Mouse (Mus musculus): ENCODE results near the gene Khdc1a. TPM values are rescaled to one million over a fixed set of nuclear protein-coding genes. Genes with fewer than 3 reads are reported as not detected.
"Not testable (repeated sequence)": the region's sequence is repeated elsewhere in the genome, so short reads cannot be mapped to it uniquely, and the experiment has no call there.

The Khdc1a gene
- polyA plus RNA-seq, 1 experiment from 2014 or later, result not detected

DNA sequence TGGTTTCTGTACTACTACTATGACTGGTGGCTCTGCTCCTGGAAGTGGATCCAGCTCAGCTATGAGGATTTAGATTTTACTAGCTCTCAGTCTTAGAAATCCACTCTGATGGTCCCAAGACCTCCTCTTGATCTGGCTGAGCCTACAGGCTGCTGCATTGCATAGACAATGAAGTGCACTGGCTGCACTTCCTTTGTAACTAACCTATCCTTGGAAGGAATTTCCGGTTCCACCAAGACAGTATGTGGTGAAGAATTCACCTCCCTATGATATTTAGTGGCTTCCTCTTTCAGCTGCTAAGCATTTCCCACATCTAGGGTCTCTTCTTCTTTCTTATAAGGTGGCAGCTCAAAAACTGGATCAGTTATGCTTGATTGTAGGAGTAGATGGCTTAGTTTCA, 24.8 kb upstream of the Khdc1a start:
- no peaks in the 10 kb centered on the region for H3K27me3 ChIP-seq
- H3K4me2 ChIP-seq (replicated peaks), result no peak overlapping the region
- H3K27ac ChIP-seq, result no peak overlapping the region
- H3K9me3 ChIP-seq, result no peaks in the 10 kb centered on the region
- WGBS, result 88% methylated on average over 1 of the region's 1 CpGs
- no peak overlapping the region for H3K9ac ChIP-seq
- H3K36me3 ChIP-seq, result no peaks in the 10 kb centered on the region
- ATAC-seq (ENCODE audit: insufficient number of reproducible peaks, insufficient read depth, low FRiP score, low TSS enrichment), result no peak
- H3K4me3 ChIP-seq, result no peak overlapping the region
- H3K4me1 ChIP-seq, result no peaks in the 10 kb centered on the region

DNA sequence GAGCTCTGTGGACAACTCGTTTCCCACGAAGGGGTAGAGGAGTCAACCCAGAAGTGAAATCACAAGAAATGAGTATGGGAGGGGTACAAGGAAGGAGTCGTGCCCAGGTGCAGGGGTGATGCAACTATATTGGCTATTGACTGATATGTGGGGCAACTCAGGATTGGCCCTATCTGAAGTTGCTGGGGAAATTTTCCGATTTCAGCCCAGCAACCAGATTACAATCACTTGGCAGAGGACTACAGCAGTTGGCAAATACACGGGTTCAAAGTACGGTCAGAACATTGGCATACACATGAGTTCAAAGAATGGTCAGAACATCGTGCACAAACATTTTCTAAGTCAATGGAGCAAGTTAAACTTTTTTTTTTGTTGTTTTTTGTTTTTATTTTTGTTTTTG, 22.7 kb upstream of the Khdc1a start:
- no peak overlapping the region for H3K27ac ChIP-seq
- H3K4me2 ChIP-seq (replicated peaks), result no peak overlapping the region
- H3K9me3 ChIP-seq, result no peaks in the 10 kb centered on the region
- H3K36me3 ChIP-seq, result no peaks in the 10 kb centered on the region
- WGBS, result 87% methylated on average over 7 of the region's 7 CpGs
- no peak overlapping the region for H3K4me3 ChIP-seq
- no peaks in the 10 kb centered on the region for H3K27me3 ChIP-seq
- no peak overlapping the region for H3K9ac ChIP-seq
- no peak for ATAC-seq (ENCODE audit: insufficient number of reproducible peaks, insufficient read depth, low FRiP score, low TSS enrichment)
- no peaks in the 10 kb centered on the region for H3K4me1 ChIP-seq

DNA sequence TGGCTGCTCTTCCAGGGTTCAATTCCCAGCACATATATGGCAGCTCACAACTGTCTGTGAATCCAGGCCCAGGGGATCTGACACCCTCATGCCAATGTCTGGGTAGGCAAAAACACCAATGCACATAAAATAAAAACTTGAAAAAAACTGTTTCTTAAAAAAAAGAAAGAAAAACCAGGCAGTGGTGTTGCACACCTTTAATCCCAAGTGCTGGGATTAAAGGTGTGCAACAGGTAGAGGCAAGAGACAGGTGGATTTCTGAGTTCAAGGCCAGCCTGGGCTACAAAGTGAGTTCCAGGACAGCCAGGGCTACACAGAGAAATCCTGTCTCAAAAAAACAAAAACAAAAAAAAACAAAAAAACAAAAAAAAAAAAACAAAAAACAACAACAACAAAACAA, 18.3 kb upstream of the Khdc1a start:
- H3K4me1 ChIP-seq; H3K4me2 ChIP-seq (replicated peaks); H3K27ac ChIP-seq; H3K9ac ChIP-seq; H3K36me3 ChIP-seq; H3K27me3 ChIP-seq; ATAC-seq (ENCODE audit: insufficient number of reproducible peaks, insufficient read depth, low FRiP score, low TSS enrichment); H3K9me3 ChIP-seq; H3K4me3 ChIP-seq: not testable (repeated sequence)

DNA sequence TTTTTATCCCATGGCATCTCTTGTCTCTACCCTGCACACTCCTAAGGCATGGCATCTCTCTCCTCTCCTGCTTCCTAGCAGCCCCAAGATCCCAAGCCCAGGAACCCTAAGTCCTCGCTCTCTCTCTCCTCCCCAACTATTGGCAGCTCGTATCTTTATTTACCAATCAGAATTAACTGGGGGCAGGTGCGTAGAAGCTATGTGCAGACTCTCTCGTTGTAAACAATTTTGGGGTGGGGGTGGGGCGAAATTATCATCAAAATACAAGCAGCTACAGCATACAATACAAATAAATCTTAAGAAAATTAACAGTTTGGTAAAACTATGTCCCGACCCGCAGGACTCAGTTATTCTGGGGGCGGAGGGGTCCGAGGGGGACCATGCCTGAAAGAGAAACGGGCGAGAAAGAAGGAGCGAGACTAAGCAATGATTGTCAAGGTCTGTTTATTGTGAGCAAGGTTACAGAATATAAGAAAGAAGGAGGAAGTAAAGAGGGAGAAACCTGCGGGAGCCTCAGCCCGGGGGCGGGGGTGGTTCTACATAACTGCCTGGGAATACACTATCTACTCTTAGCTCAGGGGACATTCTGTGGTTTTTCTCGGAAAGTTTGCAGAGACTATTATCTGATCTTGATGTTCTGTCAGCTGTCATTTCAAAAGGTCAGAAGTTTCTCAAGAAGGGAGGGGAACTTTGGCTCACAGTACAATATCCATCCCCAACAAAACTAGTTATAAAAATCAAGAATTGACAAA, 16.0 kb upstream of the Khdc1a start:
- Histone ChIP-seq H3K9ac (no peak overlapping the region), H3K27me3 (no peaks in the 10 kb centered on the region), H3K27ac (no peak overlapping the region), H3K4me2 (replicated peaks) (no peak overlapping the region), H3K9me3 (no peaks in the 10 kb centered on the region), H3K36me3 (no peaks in the 10 kb centered on the region), H3K4me1 (no peaks in the 10 kb centered on the region), H3K4me3 (no peak overlapping the region)
- WGBS, result 82% methylated on average over 16 of the region's 16 CpGs
- no peak for ATAC-seq (ENCODE audit: insufficient number of reproducible peaks, insufficient read depth, low FRiP score, low TSS enrichment)

DNA sequence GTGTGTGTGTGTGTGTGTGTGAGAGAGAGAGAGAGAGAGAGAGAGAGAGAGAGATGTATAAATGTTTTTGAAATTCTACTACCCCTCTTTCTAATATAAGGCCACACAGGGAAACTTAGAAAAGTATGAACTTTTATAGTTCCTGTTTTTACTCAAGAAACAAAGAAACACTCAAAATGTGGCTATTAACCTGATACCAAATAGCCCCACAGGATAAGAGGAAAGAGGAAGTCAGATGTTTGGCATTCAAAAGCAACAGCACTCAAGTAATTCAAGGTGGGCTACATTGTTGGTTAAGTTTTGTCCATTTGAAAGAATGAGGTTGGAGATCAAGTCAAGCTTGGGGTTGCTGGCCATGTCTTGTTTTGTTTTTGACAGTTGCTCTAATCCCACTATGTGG, 13.6 kb upstream of the Khdc1a start:
- H3K27me3 ChIP-seq, result no peaks in the 10 kb centered on the region
- ATAC-seq (ENCODE audit: insufficient number of reproducible peaks, insufficient read depth, low FRiP score, low TSS enrichment), result no peak
- H3K4me1 ChIP-seq, result no peaks in the 10 kb centered on the region
- no peak overlapping the region for H3K27ac ChIP-seq
- no peak overlapping the region for H3K4me2 ChIP-seq (replicated peaks)
- no peak overlapping the region for H3K9ac ChIP-seq
- H3K36me3 ChIP-seq, result no peaks in the 10 kb centered on the region
- H3K4me3 ChIP-seq, result no peak overlapping the region
- H3K9me3 ChIP-seq, result no peaks in the 10 kb centered on the region

DNA sequence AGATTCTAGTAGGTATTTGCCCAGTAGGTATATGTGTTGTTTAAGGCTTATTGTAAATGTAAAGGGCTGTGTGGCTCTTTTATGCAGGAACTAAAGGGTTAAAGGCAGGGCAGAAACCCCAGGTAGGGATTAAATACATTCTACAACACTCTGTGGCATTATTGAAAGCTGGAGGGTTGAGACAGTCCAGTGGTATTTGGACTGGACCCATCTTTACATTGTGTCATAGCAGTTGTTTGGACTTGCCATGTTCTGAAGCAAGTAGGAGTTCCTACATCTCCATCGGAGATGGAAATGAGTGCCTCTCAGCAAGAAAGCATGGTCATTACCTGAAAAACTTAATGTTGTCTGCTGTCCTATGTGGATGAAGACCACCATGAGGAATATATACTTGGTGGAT, 8.7 kb upstream of the Khdc1a start:
- Histone ChIP-seq H3K4me1 (no peaks in the 10 kb centered on the region), H3K9ac (no peak overlapping the region), H3K27me3 (no peaks in the 10 kb centered on the region), H3K9me3 (no peaks in the 10 kb centered on the region), H3K4me3 (no peak overlapping the region), H3K27ac (no peak overlapping the region), H3K36me3 (no peaks in the 10 kb centered on the region), H3K4me2 (replicated peaks) (no peak overlapping the region)
- ATAC-seq (ENCODE audit: insufficient number of reproducible peaks, insufficient read depth, low FRiP score, low TSS enrichment), result no peak
- whole genome bisulfite sequencing, result 83% methylated on average over 1 of the region's 1 CpGs

DNA sequence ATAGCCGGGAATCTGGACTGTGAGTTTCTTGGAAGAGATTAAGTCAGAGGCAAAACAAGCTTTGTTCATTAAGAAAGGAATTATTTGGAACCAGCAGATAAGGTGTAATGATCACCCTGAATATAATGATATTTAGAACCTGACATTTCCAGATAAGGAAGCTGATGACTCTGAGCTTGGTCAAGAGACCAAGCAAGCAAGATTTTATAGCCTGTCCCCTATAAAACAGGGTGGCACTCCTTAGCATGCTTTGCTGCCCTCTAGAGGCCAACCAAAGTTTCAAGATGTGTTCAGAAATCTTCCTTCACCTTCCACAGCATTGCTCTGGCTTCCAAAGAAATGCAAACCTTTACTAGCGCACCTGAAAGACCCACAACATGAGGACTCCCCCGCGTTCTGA, 5.2 kb upstream of the Khdc1a start:
- no peaks in the 10 kb centered on the region for H3K4me1 ChIP-seq
- H3K4me3 ChIP-seq, result no peak overlapping the region
- H3K27me3 ChIP-seq, result no peaks in the 10 kb centered on the region
- no peak overlapping the region for H3K4me2 ChIP-seq (replicated peaks)
- no peaks in the 10 kb centered on the region for H3K36me3 ChIP-seq
- H3K9ac ChIP-seq, result no peak overlapping the region
- ATAC-seq (ENCODE audit: insufficient number of reproducible peaks, insufficient read depth, low FRiP score, low TSS enrichment), result no peak
- no peaks in the 10 kb centered on the region for H3K9me3 ChIP-seq
- 53% methylated on average over 4 of the region's 4 CpGs for WGBS
- H3K27ac ChIP-seq, result no peak overlapping the region

DNA sequence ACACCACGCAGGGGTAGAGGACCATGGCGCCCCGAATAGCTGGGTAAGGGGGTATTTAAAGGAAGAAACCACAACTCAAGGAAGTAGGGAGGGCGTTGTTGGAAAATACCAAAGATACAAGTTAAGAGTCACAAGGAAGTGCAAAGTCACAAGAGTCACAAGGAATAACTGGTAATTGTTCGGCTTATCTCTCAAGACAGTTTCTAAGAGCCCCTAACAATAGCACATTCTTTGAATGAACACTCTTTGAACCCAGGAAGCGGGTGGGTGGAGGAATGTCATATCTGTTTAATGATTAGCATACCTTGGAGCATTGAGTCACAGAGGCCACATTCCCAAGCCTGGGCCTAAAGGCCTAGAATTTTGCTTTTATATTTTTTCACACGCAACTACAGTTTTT, 4.7 kb upstream of the Khdc1a start:
- H3K27ac ChIP-seq; H3K4me3 ChIP-seq; H3K4me1 ChIP-seq; H3K9me3 ChIP-seq; H3K36me3 ChIP-seq; ATAC-seq (ENCODE audit: insufficient number of reproducible peaks, insufficient read depth, low FRiP score, low TSS enrichment); H3K4me2 ChIP-seq (replicated peaks); H3K27me3 ChIP-seq; H3K9ac ChIP-seq: not testable (repeated sequence)
- 85% methylated on average over 7 of the region's 7 CpGs for WGBS

DNA sequence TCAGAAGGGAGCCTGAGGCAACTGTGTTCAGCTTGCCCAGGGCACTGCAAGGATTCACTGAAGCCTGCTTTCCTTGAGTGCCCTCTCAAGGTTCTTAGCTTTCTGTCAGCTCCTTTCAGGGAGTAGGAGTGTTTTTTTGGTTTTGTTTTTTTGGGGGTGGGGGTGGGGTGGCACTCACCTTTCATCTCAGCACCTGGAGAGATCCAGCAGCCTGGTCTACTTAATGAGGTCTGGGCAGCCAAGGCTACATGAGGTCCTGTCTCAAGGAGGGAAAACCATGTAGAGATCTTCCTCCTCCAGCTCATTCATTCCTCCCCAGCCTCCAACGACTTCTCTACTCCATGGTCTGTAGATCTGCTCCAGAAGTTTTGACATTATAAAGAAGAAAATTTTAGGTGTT, 18.6 kb downstream of the Khdc1a start, which contains the start of gene Khdc1c:
Khdc1c (plus strand) TSS at position 301 of the 400 bp plus-strand sequence.
- H3K9me3 ChIP-seq; H3K4me2 ChIP-seq (replicated peaks); H3K27ac ChIP-seq; H3K36me3 ChIP-seq; H3K27me3 ChIP-seq; H3K4me3 ChIP-seq; H3K9ac ChIP-seq; ATAC-seq (ENCODE audit: insufficient number of reproducible peaks, insufficient read depth, low FRiP score, low TSS enrichment); H3K4me1 ChIP-seq: not testable (repeated sequence)
- 83% methylated on average over 1 of the region's 1 CpGs for WGBS

DNA sequence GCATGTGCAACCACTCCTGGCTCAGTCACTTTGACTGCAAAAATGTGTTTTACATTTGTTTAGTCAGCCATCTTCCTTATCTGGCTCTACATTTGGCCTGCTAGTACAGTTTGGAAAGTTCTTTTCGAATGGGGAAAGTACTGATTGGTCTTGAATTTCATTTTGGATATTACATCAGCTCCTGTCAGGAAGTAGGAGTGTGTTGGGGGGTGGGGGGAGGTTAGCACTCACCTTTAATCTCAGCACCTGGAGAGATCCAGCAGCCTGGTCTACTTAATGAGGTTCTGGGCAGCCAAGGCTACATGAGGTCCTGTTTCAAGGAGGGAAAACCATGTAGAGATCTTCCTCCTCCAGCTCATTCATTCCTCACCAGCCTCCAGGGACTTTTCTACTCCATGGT, 33.8 kb downstream of the Khdc1a start, which contains the start of gene Khdc1b:
Khdc1b (plus strand) TSS at position 301 of the 400 bp plus-strand sequence.
- H3K36me3 ChIP-seq, result no peaks in the 10 kb centered on the region
- H3K27me3 ChIP-seq, result no peaks in the 10 kb centered on the region
- no peak within 1 kb of the TSS for H3K27ac ChIP-seq
- no peak within 1 kb of the TSS for H3K4me2 ChIP-seq (replicated peaks)
- H3K4me1 ChIP-seq, result no peaks in the 10 kb centered on the region
- H3K9ac ChIP-seq, result no peak within 1 kb of the TSS
- H3K4me3 ChIP-seq, result no peak within 1 kb of the TSS
- 81% methylated on average over 1 of the region's 1 CpGs for WGBS
- H3K9me3 ChIP-seq, result no peaks in the 10 kb centered on the region
- no peak for ATAC-seq (ENCODE audit: insufficient number of reproducible peaks, insufficient read depth, low FRiP score, low TSS enrichment)

DNA sequence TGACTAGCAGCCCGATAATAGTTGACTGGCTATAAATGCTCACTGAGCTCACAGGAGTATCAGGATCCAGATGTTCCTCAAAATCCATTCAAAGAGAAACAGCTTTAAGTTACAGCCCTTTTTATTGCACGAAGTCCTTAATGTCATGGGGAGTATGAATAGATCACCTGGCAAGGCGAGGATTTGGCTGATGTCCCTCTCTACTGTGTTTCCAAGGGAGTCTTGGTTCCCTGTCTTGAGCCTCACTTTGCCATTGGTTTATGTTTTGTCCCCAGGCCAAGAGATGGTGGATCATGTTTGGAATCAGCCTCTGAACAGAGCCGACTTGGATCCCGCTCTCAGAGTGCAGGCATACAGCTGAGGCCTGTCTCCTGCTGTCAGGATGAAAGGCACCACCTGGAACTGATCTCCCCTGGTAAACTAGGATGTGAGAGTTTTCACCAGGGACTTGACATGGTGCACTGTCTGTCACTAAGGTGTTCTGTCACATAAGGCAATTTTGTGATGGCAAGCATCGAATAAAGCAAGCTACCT, 41.8 kb downstream of the Khdc1a start:
- no peak overlapping the region for H3K27ac ChIP-seq
- no peaks in the 10 kb centered on the region for H3K27me3 ChIP-seq
- H3K4me1 ChIP-seq, result no peaks in the 10 kb centered on the region
- H3K9ac ChIP-seq, result no peak overlapping the region
- H3K4me2 ChIP-seq (replicated peaks), result no peak overlapping the region
- no peaks in the 10 kb centered on the region for H3K9me3 ChIP-seq
- WGBS, result 71% methylated on average over 6 of the region's 6 CpGs
- no peaks in the 10 kb centered on the region for H3K36me3 ChIP-seq
- no peak overlapping the region for H3K4me3 ChIP-seq
- ATAC-seq (ENCODE audit: insufficient number of reproducible peaks, insufficient read depth, low FRiP score, low TSS enrichment), result no peak

Measured in embryonic facial prominence, embryonic 12.5 days (tissue).